Mouse (Mus musculus) liver, adult 2 months (tissue): ENCODE data around the gene Fam129a.

Experiments used
- CTCF ChIP-seq: fragments of 200-500 bp; IDR thresholded peaks from 2 replicates; pipeline ENCODE4 v1.5.1; 2011; ENCODE audit warnings: low read depth, low read length, control low read depth
- POLR2A ChIP-seq: fragments of 200-500 bp; IDR thresholded peaks from 2 replicates; pipeline ENCODE4 v1.6.1; 2011; ENCODE audit warnings: low read length, control low read depth; ENCODE audit not compliant: insufficient read depth; ENCODE audit errors: extremely low read depth

- TF ChIP-seq CTCF (no peak), POLR2A (no peak)
Measured at GRCm38 (mm10) chr1:151690583-151691193, 119.7 kb downstream of the Fam129a start.
